Mouse (Mus musculus) erythroblast, embryonic 14.5 days (primary cell): ENCODE results near the gene Prkg1.

Source experiments
- GATA1 ChIP-seq: IDR thresholded peaks from 2 replicates; pipeline ENCODE4 v1.6.1; 2012; ENCODE audit warnings: low read length, inconsistent platforms, mixed read lengths
- TAL1 ChIP-seq: IDR thresholded peaks from 3 replicates; pipeline ENCODE4 v1.6.1; 2012; ENCODE audit warnings: low read length, inconsistent platforms, mixed read lengths

- TF ChIP-seq GATA1 (no peak), TAL1 (no peak)
These were observed 1133.8 kb downstream of the Prkg1 start for GRCm38 (mm10) chr19:30631051-30631450.
